Mouse (Mus musculus): ENCODE data around the gene Cacng8.

- TF ChIP-seq CTCF (IDR thresholded peaks at IDR 0.05): no peak
- no peak for TF ChIP-seq EP300 (IDR thresholded peaks at IDR 0.05; ENCODE audit: insufficient read depth, low read depth, low read length)
Observed at GRCm38 (mm10) chr7:3388885-3389284, 1.6 kb upstream of the Cacng8 start.
